Mouse (Mus musculus): ENCODE data around the gene Smurf1.

The Smurf1 gene

GRCm38 (mm10) chr5:144859284-144859683, 106.4 kb downstream of the Smurf1 start:
- DNase-seq: no peak

GRCm38 (mm10) chr5:144858527-144858926, 107.1 kb downstream of the Smurf1 start:
- no peak for DNase-seq

GRCm38 (mm10) chr5:144855936-144856335, 109.7 kb downstream of the Smurf1 start:
- no peak for DNase-seq

DNA sequence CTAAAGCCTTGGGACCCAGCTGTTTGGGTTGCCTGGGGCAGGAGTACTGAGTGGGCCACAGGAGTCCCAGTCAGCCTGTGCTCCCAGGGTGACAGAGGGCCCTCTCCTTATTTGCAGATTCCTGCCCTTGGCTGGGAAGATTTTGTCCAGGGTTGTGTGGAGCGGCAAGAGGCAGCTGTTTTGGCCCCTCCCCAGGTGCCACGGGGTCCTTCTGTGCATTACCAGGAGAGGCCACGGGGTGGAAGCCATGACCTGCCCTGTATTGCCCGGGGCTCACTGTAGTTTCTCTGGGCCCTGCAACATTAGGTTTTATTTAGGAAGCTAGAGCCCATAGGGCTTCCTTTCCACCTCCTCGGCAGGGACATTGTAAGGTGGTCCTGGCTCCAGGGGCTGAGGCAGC, 111.7 kb downstream of the Smurf1 start:
- DNase-seq: no peak

DNA sequence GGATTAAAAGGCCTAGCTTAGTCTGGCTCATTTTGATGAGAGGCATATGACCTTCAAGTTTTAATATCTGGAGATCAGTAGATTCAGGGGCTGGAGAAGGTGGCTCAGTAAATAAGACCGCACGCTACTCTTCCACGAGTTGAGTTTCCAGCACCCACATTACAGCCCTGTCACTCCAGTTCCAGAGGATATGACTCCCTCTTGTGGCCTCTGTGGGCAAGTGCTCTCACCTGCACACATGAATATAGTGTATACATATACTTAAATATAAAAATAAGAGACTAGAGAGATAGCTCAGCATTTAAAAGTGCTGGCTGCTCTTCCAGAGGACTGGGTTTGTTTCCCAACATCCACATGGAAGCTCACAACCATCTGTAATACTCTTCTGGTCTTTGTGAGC, 113.8 kb downstream of the Smurf1 start:
- DNase-seq: no peak

- no peak for DNase-seq
Observed at GRCm38 (mm10) chr5:144849932-144850331, 115.7 kb downstream of the Smurf1 start.

DNA sequence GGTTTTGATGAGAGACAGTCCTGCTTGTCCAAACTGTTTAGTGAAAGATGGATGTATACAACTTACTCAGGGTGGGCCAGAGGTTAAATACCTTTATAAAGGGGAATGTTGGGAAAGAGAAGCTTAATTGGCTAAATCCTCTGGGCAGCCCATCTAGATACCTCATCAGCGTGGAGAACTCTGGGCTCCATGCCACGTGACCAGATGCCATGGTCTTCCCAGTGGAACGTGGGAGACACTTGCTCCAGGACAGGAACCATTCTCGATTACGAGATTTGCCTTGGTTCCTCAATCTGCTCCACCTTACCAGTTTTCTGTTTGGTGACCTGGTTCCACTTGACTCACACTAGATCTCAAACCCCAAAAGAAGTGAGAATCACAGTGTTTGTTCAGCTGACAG, 116.9 kb downstream of the Smurf1 start:
- no peak for DNase-seq

GRCm38 (mm10) chr5:144845352-144845751, 120.3 kb downstream of the Smurf1 start:
- no peak for DNase-seq

DNA sequence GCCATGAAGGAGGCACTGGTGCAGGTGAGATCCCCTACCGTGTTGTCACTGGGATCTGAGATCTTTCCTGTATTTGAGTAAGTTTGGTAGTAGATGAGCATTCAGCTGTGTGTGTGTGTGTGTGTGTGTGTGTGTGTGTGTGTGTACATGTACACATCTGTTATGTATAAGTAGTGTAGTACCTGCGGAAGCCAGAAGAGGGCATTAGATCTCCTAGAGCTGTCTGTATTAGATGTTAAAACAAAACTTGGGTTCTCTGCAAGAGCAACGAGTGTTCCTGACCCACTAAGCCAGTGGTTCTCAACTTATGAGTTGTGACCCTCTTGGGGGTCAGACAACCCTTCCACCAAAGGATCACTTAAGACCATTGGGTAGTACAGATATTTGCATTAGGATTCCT, 129.5 kb downstream of the Smurf1 start:
- DNase-seq: peak in 1 of 2 experiments; percentile 11

GRCm38 (mm10) chr5:144831840-144832469, 133.7 kb downstream of the Smurf1 start:
- DNase-seq: no peak

DNA sequence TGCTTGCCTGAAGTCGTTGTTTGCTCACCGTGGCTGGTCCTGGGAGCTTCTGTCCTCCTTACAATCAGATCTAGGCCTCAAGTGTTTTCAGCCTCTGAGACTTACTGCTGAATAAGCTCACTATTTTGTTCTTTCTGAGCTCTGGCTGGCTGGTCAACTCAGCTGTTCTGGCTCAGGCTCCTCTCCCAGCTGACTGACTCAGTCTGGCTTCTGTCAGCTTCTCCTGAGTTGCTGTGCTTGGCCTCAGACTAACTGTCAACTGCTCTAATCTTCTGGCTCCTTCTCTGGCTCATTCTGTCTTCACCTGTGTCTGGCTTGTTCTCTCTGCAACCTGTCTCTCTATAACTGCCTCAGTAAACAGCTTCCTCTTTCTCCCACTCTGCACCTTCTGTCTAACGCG, 136.0 kb downstream of the Smurf1 start:
- DNase-seq: no peak

DNA sequence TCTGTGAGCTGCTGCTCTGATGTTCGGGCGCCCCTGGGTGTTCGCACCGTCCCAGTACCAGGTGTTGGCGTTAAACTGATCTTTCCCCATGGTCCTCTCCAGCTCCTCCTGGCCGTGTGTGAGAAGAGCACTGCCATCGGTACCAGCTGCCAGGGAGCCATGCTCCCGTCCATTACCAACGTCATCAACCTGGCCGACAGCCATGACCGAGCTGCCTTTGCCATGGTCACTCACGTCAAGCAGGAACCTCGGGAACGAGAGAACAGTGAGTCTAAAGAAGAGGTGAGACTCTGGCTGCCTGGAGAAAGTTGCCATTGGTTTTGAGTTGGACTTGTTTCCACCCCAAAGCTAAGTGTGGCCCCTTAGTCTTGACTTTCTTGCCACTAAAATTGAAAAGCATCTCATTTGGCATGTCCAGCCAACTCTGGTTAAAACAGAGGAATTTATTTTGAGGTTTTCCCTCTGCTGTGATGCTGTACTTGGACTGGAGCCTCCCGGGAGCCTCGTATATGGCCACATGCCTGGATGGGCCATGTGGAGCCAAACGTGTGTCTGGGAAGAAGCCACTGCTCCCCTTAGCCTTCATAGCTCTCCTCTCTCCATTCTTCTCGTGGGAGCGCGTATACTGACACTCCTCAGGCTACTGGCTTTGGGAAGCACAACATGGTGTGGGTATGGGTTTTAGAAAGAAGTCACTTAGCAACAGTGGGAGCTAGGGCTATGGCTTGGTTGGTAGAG, 137.1 kb downstream of the Smurf1 start:
- no peak for DNase-seq

Data from kidney, adult 8-10 months (tissue).